23 mouse cellular contexts compared by ENCODE assay signal in genomic region chr5:6870970-6871369, GRCm38 (mm10).
DNase-seq lines count a peak whose midpoint lies in the region; ATAC-seq lines count a peak whose summit lies in the region.
"Had no signal": no experiment of that assay in that cellular context is flagged by ENCODE, and none has a peak within 500 bp of the region (broad histone marks: within the 10 kb centered on the region; RNA-seq: fewer than 3 reads in every experiment).

No protein-coding gene starts in this region.

- ATAC-seq in forebrain, embryonic 16.5 days: peak; percentile 58; the same call in 1 of the 2 replicates
- no peak for ATAC-seq in forebrain, embryonic 11.5 days (replicated peaks; ENCODE audit: low FRiP score)
- ATAC-seq in frontal cortex, adult (ENCODE audit: low TSS enrichment): peak; percentile 90
- ATAC-seq: activated CD4-positive, CD25-positive, alpha-beta regulatory T cell, adult 4 months; CD4-positive, CD25-positive, alpha-beta regulatory T cell, adult 4 months; forebrain, embryonic 15.5 days; Patski had no signal

- no peaks in the 10 kb centered on the region for H3K9me3 ChIP-seq in forebrain, embryonic 16.5 days (ENCODE audit: control insufficient read depth, low read length)
- no peaks in the 10 kb centered on the region for H3K9me3 ChIP-seq in forebrain, embryonic 11.5 days (ENCODE audit: control insufficient read depth, low read length)
- H3K9me3 ChIP-seq: embryonic facial prominence, embryonic 10.5 days; embryonic facial prominence, embryonic 12.5 days; forebrain, embryonic 12.5 days; forebrain, embryonic 15.5 days; G1E had no signal

- H3K27me3 ChIP-seq in forebrain, embryonic 16.5 days (replicated peaks; ENCODE audit: control insufficient read depth, insufficient read depth, low read length): no peaks in the 10 kb centered on the region
- no peaks in the 10 kb centered on the region for H3K27me3 ChIP-seq in forebrain, embryonic 11.5 days (ENCODE audit: control insufficient read depth, insufficient read depth, low read length)
- H3K27me3 ChIP-seq: CH12.LX; embryonic facial prominence, embryonic 12.5 days; forebrain, embryonic 12.5 days; forebrain, embryonic 15.5 days; Patski had no signal

- H3K9ac ChIP-seq in forebrain, embryonic 16.5 days (replicated peaks; ENCODE audit: low read depth, low read length): no peak overlapping the region
- H3K9ac ChIP-seq in forebrain, embryonic 11.5 days (ENCODE audit: low read length): no peak overlapping the region
- H3K9ac ChIP-seq: embryonic facial prominence, embryonic 12.5 days; forebrain, embryonic 12.5 days; forebrain, embryonic 15.5 days had no signal

- no peak overlapping the region for H3K4me3 ChIP-seq in forebrain, embryonic 16.5 days (replicated peaks; ENCODE audit: low read length)
- no peak overlapping the region for H3K4me3 ChIP-seq in forebrain, embryonic 11.5 days (ENCODE audit: low read depth, low read length)
- H3K4me3 ChIP-seq: embryonic facial prominence, embryonic 10.5 days; embryonic facial prominence, embryonic 12.5 days; forebrain, embryonic 12.5 days; forebrain, embryonic 15.5 days had no signal

- no peaks in the 10 kb centered on the region for H3K36me3 ChIP-seq in forebrain, embryonic 16.5 days (ENCODE audit: control insufficient read depth, insufficient read depth)
- H3K36me3 ChIP-seq in forebrain, embryonic 11.5 days (ENCODE audit: control insufficient read depth, insufficient read depth, low read length): no peaks in the 10 kb centered on the region
- H3K36me3 ChIP-seq: embryonic facial prominence, embryonic 10.5 days; embryonic facial prominence, embryonic 12.5 days; forebrain, embryonic 12.5 days; forebrain, embryonic 15.5 days; G1E had no signal

- no peak overlapping the region for H3K27ac ChIP-seq in forebrain, embryonic 16.5 days (ENCODE audit: low read length)
- H3K27ac ChIP-seq in forebrain, embryonic 11.5 days (ENCODE audit: low read depth, low read length): no peak overlapping the region
- H3K27ac ChIP-seq: embryonic facial prominence, embryonic 10.5 days; embryonic facial prominence, embryonic 12.5 days; forebrain, embryonic 12.5 days; forebrain, embryonic 15.5 days had no signal

- no peak for DNase-seq in forebrain, embryonic 11.5 days (ENCODE audit: low spot score)
- DNase-seq in frontal cortex, postnatal 36 days (ENCODE audit: low spot score in 2 of 2): no peak
- peak; percentile 59 for DNase-seq in brain, adult 2 months (ENCODE audit: low read depth, low spot score)
- no peak for DNase-seq in urinary bladder, postnatal 14 days (ENCODE audit: low spot score)
- DNase-seq: adrenal gland, adult 8-10 months; adrenal gland, postnatal 14 days; adrenal gland, postnatal 36 days; B cell, adult 2 months; cerebellum, adult 11 months; cerebellum, adult 18-20 months; cerebellum, adult 8-10 months; cerebellum, adult 9-11 months had no signal

- H3K4me2 ChIP-seq in forebrain, embryonic 16.5 days (ENCODE audit: low read length): no peak overlapping the region
- no peak overlapping the region for H3K4me2 ChIP-seq in forebrain, embryonic 11.5 days (ENCODE audit: low read depth, low read length, severe bottlenecking)
- H3K4me2 ChIP-seq: embryonic facial prominence, embryonic 12.5 days; forebrain, embryonic 12.5 days; forebrain, embryonic 15.5 days had no signal

- no peaks in the 10 kb centered on the region for H3K4me1 ChIP-seq in forebrain, embryonic 16.5 days (replicated peaks; ENCODE audit: control insufficient read depth, insufficient read depth, low read length)
- H3K4me1 ChIP-seq in forebrain, embryonic 11.5 days (replicated peaks; ENCODE audit: control insufficient read depth, insufficient read depth, low read length): no peaks in the 10 kb centered on the region
- H3K4me1 ChIP-seq: embryonic facial prominence, embryonic 10.5 days; embryonic facial prominence, embryonic 12.5 days; forebrain, embryonic 12.5 days; forebrain, embryonic 15.5 days had no signal
